Mouse (Mus musculus) thymus, adult 2 months (tissue): Measurements from ENCODE around the gene Hoxd4.
A peak's percentile ranks its signal among the peaks of the same experiment; 100 is the strongest.

Experiments used
- CTCF ChIP-seq: fragments of 200-500 bp; IDR thresholded peaks from 2 replicates; pipeline ENCODE4 v1.5.1; 2012; ENCODE audit warnings: mild to moderate bottlenecking, control low read depth, low read length, moderate library complexity, borderline replicate concordance; ENCODE audit not compliant: control insufficient read depth, poor library complexity, insufficient read depth; ENCODE audit errors: extremely low read depth
- POLR2A ChIP-seq: fragments of 200-500 bp; IDR thresholded peaks from 2 replicates; pipeline ENCODE4 v1.6.1; 2012; ENCODE audit warnings: mild to moderate bottlenecking, low read length, control low read depth, moderate library complexity; ENCODE audit not compliant: control insufficient read depth, poor library complexity, insufficient read depth; ENCODE audit errors: extremely low read depth

DNA sequence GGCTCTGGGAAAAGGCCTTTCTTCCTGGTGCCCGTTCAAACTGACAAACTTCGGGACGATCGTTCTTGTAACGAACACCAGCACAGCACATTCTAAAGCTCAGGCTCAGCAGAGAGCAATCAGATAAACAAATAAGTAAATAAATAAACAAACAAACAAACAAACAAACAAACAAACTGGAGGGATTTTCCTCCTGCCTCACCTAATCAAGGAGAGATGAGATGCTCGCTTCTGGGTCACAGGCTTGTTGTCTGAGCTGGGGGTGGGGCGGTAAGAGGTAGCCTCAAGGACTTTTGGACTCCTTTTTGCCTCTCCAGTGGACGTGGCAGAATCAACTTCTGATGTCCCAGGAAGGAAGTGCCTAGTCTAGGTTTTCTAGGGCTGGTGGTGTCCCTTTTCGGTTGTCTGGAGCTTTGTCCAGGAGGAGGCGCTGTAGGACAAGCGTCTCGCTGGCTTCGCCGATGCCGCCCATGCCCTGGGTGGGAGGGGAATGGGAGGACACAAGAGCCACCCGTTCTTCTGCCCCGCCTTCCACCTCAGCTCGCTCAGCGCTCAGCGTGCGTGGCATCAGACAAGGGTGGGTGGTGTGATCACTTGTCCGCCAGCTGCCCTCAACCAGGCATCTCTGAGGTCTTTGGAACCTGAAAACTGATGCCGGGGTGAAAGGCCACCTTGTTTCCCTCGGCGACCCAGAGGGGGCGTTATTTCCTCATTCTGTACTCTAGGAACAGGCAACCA lies 3.9 kb downstream of the Hoxd4 start:
- TF ChIP-seq POLR2A (no peak), CTCF (peak; percentile 75; the same call in 1 of the 2 replicates)
